Mouse (Mus musculus): Measurements from ENCODE around the gene Col23a1. TPM values are rescaled to one million over a fixed set of nuclear protein-coding genes. Genes with fewer than 3 reads are reported as not detected.

The Col23a1 gene
- polyA plus RNA-seq, 1 experiment from 2014 or later, result 6.8 TPM

GRCm38 (mm10) chr11:51485051-51485521 lies 195.4 kb downstream of the Col23a1 start:
- Histone ChIP-seq H3K27me3 (no peaks in the 10 kb centered on the region), H3K4me3 (replicated peaks) (no peak overlapping the region), H3K4me1 (peaks cover 5% of the 10 kb centered on the region; the same call in 1 of the 2 replicates), H3K4me2 (no peak overlapping the region), H3K27ac (no peak overlapping the region), H3K9me3 (no peaks in the 10 kb centered on the region), H3K9ac (no peak overlapping the region), H3K36me3 (replicated peaks) (no peaks in the 10 kb centered on the region)
- ATAC-seq (ENCODE audit: low FRiP score), result no peak
- WGBS, result 87% methylated on average over 8 of the region's 8 CpGs

- Histone ChIP-seq H3K9me3 (no peaks in the 10 kb centered on the region), H3K4me1 (peaks cover 5% of the 10 kb centered on the region; the same call in 1 of the 2 replicates), H3K36me3 (replicated peaks) (no peaks in the 10 kb centered on the region), H3K4me3 (replicated peaks) (no peak overlapping the region), H3K9ac (no peak overlapping the region), H3K27ac (no peak overlapping the region), H3K27me3 (no peaks in the 10 kb centered on the region), H3K4me2 (no peak overlapping the region)
- 78% methylated on average over 10 of the region's 10 CpGs for WGBS
- ATAC-seq (ENCODE audit: low FRiP score), result no peak
Measured at GRCm38 (mm10) chr11:51485775-51486464, 196.2 kb downstream of the Col23a1 start.

GRCm38 (mm10) chr11:51488813-51489212 lies 199.1 kb downstream of the Col23a1 start:
- no peak overlapping the region for H3K4me2 ChIP-seq
- 55% methylated on average over 9 of the region's 9 CpGs for WGBS
- H3K4me3 ChIP-seq (replicated peaks), result no peak overlapping the region
- no peak for ATAC-seq (ENCODE audit: low FRiP score)
- H3K27ac ChIP-seq, result no peak overlapping the region
- no peaks in the 10 kb centered on the region for H3K36me3 ChIP-seq (replicated peaks)
- no peaks in the 10 kb centered on the region for H3K27me3 ChIP-seq
- peaks cover 5% of the 10 kb centered on the region; the same call in 1 of the 2 replicates for H3K4me1 ChIP-seq
- H3K9me3 ChIP-seq, result no peaks in the 10 kb centered on the region
- H3K9ac ChIP-seq, result no peak overlapping the region

GRCm38 (mm10) chr11:51493421-51493820 lies 203.7 kb downstream of the Col23a1 start:
- Histone ChIP-seq H3K4me3 (replicated peaks) (no peak overlapping the region), H3K4me2 (no peak overlapping the region), H3K4me1 (peaks cover 5% of the 10 kb centered on the region; the same call in 1 of the 2 replicates), H3K9ac (no peak overlapping the region), H3K27ac (no peak overlapping the region), H3K27me3 (no peaks in the 10 kb centered on the region), H3K9me3 (no peaks in the 10 kb centered on the region), H3K36me3 (replicated peaks) (no peaks in the 10 kb centered on the region)
- WGBS, result 78% methylated on average over 4 of the region's 4 CpGs
- no peak for ATAC-seq (ENCODE audit: low FRiP score)

GRCm38 (mm10) chr11:51494178-51494577 lies 204.5 kb downstream of the Col23a1 start:
- H3K36me3 ChIP-seq (replicated peaks), result no peaks in the 10 kb centered on the region
- H3K9ac ChIP-seq, result no peak overlapping the region
- no peaks in the 10 kb centered on the region for H3K27me3 ChIP-seq
- H3K27ac ChIP-seq, result no peak overlapping the region
- H3K9me3 ChIP-seq, result no peaks in the 10 kb centered on the region
- ATAC-seq (ENCODE audit: low FRiP score), result no peak
- no peak overlapping the region for H3K4me3 ChIP-seq (replicated peaks)
- no peak overlapping the region for H3K4me2 ChIP-seq
- 86% methylated on average over 5 of the region's 5 CpGs for WGBS
- H3K4me1 ChIP-seq, result no peaks in the 10 kb centered on the region

GRCm38 (mm10) chr11:51499776-51500175 lies 210.1 kb downstream of the Col23a1 start:
- Histone ChIP-seq H3K4me1 (no peaks in the 10 kb centered on the region), H3K4me3 (replicated peaks) (no peak overlapping the region), H3K27me3 (no peaks in the 10 kb centered on the region), H3K9ac (no peak overlapping the region), H3K36me3 (replicated peaks) (no peaks in the 10 kb centered on the region), H3K4me2 (no peak overlapping the region), H3K27ac (no peak overlapping the region), H3K9me3 (no peaks in the 10 kb centered on the region)
- no peak for ATAC-seq (ENCODE audit: low FRiP score)

- no peak for ATAC-seq (ENCODE audit: low FRiP score)
- H3K4me2 ChIP-seq, result no peak overlapping the region
- no peak overlapping the region for H3K27ac ChIP-seq
- no peak overlapping the region for H3K4me3 ChIP-seq (replicated peaks)
- 70% methylated on average over 10 of the region's 10 CpGs for WGBS
- no peaks in the 10 kb centered on the region for H3K36me3 ChIP-seq (replicated peaks)
- H3K9me3 ChIP-seq, result no peaks in the 10 kb centered on the region
- H3K4me1 ChIP-seq, result no peaks in the 10 kb centered on the region
- no peaks in the 10 kb centered on the region for H3K27me3 ChIP-seq
- no peak overlapping the region for H3K9ac ChIP-seq
Measured at GRCm38 (mm10) chr11:51502431-51502851, 212.7 kb downstream of the Col23a1 start.

- Histone ChIP-seq H3K9me3 (no peaks in the 10 kb centered on the region), H3K9ac (no peak overlapping the region), H3K4me3 (replicated peaks) (no peak overlapping the region), H3K27ac (no peak overlapping the region), H3K36me3 (replicated peaks) (no peaks in the 10 kb centered on the region), H3K27me3 (no peaks in the 10 kb centered on the region), H3K4me1 (no peaks in the 10 kb centered on the region), H3K4me2 (no peak overlapping the region)
- no peak for ATAC-seq (ENCODE audit: low FRiP score)
- 67% methylated on average over 3 of the region's 3 CpGs for WGBS
Measured at GRCm38 (mm10) chr11:51504946-51505345, 215.2 kb downstream of the Col23a1 start.

- Histone ChIP-seq H3K27ac (no peak overlapping the region), H3K4me3 (replicated peaks) (no peak overlapping the region)
Measured at GRCm38 (mm10) chr11:51508053-51508452, 218.3 kb downstream of the Col23a1 start.

GRCm38 (mm10) chr11:51509211-51509610 lies 219.5 kb downstream of the Col23a1 start:
- Histone ChIP-seq H3K4me3 (replicated peaks) (no peak overlapping the region), H3K4me2 (no peak overlapping the region), H3K4me1 (no peaks in the 10 kb centered on the region), H3K36me3 (replicated peaks) (no peaks in the 10 kb centered on the region), H3K27ac (no peak overlapping the region), H3K27me3 (no peaks in the 10 kb centered on the region), H3K9ac (no peak overlapping the region), H3K9me3 (no peaks in the 10 kb centered on the region)
- WGBS, result 90% methylated on average over 5 of the region's 5 CpGs
- ATAC-seq (ENCODE audit: low FRiP score), result no peak

More at GRCm38 (mm10) chr11:51508053-51508452, 218.3 kb downstream of the Col23a1 start:
- H3K4me1 ChIP-seq, result no peaks in the 10 kb centered on the region
- no peak for ATAC-seq (ENCODE audit: low FRiP score)
- 66% methylated on average over 6 of the region's 6 CpGs for WGBS
- H3K4me2 ChIP-seq, result no peak overlapping the region
- no peaks in the 10 kb centered on the region for H3K27me3 ChIP-seq
- no peak overlapping the region for H3K9ac ChIP-seq
- no peaks in the 10 kb centered on the region for H3K9me3 ChIP-seq
- no peaks in the 10 kb centered on the region for H3K36me3 ChIP-seq (replicated peaks)

- 87% methylated on average over 6 of the region's 6 CpGs for WGBS
- ATAC-seq (ENCODE audit: low FRiP score), result no peak
Measured at GRCm38 (mm10) chr11:51513019-51513418, 223.3 kb downstream of the Col23a1 start.

GRCm38 (mm10) chr11:51515346-51515745 lies 225.6 kb downstream of the Col23a1 start:
- H3K4me3 ChIP-seq (replicated peaks), result no peak overlapping the region
- H3K27ac ChIP-seq, result no peak overlapping the region
- ATAC-seq (ENCODE audit: low FRiP score), result no peak
- 86% methylated on average over 11 of the region's 11 CpGs for WGBS
- H3K36me3 ChIP-seq (replicated peaks), result no peaks in the 10 kb centered on the region
- no peaks in the 10 kb centered on the region for H3K4me1 ChIP-seq
- H3K27me3 ChIP-seq, result no peaks in the 10 kb centered on the region
- H3K9ac ChIP-seq, result no peak overlapping the region
- peaks cover 4% of the 10 kb centered on the region; the same call in 1 of the 2 replicates for H3K9me3 ChIP-seq
- no peak overlapping the region for H3K4me2 ChIP-seq

More at GRCm38 (mm10) chr11:51513019-51513418, 223.3 kb downstream of the Col23a1 start:
- Histone ChIP-seq H3K27me3 (no peaks in the 10 kb centered on the region), H3K4me3 (replicated peaks) (no peak overlapping the region), H3K27ac (no peak overlapping the region), H3K9me3 (peaks cover 1% of the 10 kb centered on the region; the same call in 1 of the 2 replicates), H3K4me1 (no peaks in the 10 kb centered on the region), H3K4me2 (no peak overlapping the region), H3K9ac (no peak overlapping the region), H3K36me3 (replicated peaks) (no peaks in the 10 kb centered on the region)

GRCm38 (mm10) chr11:51518100-51518499 lies 228.4 kb downstream of the Col23a1 start:
- no peaks in the 10 kb centered on the region for H3K27me3 ChIP-seq
- H3K36me3 ChIP-seq (replicated peaks), result no peaks in the 10 kb centered on the region
- peaks cover 4% of the 10 kb centered on the region; the same call in 1 of the 2 replicates for H3K9me3 ChIP-seq
- no peaks in the 10 kb centered on the region for H3K4me1 ChIP-seq
- no peak for ATAC-seq (ENCODE audit: low FRiP score)
- no peak overlapping the region for H3K27ac ChIP-seq
- no peak overlapping the region for H3K4me2 ChIP-seq
- WGBS, result 95% methylated on average over 3 of the region's 3 CpGs
- H3K9ac ChIP-seq, result no peak overlapping the region
- H3K4me3 ChIP-seq (replicated peaks), result no peak overlapping the region
